Mouse (Mus musculus): ENCODE results near the gene Irx3.

DNA sequence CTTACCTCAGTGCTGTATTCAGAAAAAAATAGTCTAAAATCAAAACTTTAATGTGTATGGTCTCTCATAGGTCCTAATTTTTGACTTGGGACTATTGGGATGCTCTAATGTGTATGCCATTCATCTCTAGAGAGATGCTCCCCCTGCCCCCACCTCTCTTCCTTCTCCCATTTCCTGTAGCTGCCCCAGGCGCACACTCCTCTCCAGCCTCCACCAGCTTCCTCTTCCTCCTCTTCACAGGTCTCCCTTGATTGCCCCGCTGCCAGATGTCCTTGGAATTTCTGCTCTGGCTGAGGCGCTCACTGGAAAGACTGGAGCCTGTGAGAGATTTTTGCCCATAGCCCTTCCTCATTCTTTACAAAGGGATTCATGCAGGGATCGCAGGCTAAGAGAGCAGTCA, 20.9 kb upstream of the Irx3 start:
- TF ChIP-seq POLR2A (IDR thresholded peaks at IDR 0.05; ENCODE audit: low read depth, low read length) (no peak), CTCF (IDR thresholded peaks at IDR 0.05; ENCODE audit: borderline replicate concordance, insufficient read depth, low read length) (no peak)

All from embryonic fibroblast, embryonic 13.5 days (primary cell).